Mouse (Mus musculus) liver (tissue): ENCODE measurements at regions not wholly inside any gene's neighbourhood (a gene's known extent, or its start where the extent isn't known, plus 50 kb on each side); places are given as distances from the start of the nearest gene placed in this dataset.

Experiments used
- DNase-seq: peaks from one replicate; pipeline ENCODE4 v3.0.0-alpha.2; 2020; ENCODE audit warnings: mixed read lengths

GRCm38 (mm10) chr4:131638105-131638504 is 200.0 kb downstream of the Ptpru start:
- no peak for DNase-seq

- DNase-seq: no peak
These were observed 182.1 kb downstream of the Ptpru start for GRCm38 (mm10) chr4:131656034-131656433.

GRCm38 (mm10) chr4:131657922-131658321 is 180.2 kb downstream of the Ptpru start:
- no peak for DNase-seq

- DNase-seq: no peak
These were observed 177.2 kb downstream of the Ptpru start for GRCm38 (mm10) chr4:131660931-131661330.

GRCm38 (mm10) chr4:131671784-131672515 is 166.1 kb downstream of the Ptpru start:
- DNase-seq: no peak

- no peak for DNase-seq
These were observed 160.1 kb downstream of the Ptpru start for GRCm38 (mm10) chr4:131677966-131678365.

GRCm38 (mm10) chr4:131683176-131683575 is 154.9 kb downstream of the Ptpru start:
- no peak for DNase-seq

- no peak for DNase-seq
These were observed 152.5 kb downstream of the Ptpru start for GRCm38 (mm10) chr4:131685544-131685943.

GRCm38 (mm10) chr4:131694232-131694631 is 143.9 kb downstream of the Ptpru start:
- DNase-seq: peak; percentile 10

GRCm38 (mm10) chr4:131695941-131696912 is 141.9 kb downstream of the Ptpru start:
- no peak for DNase-seq
